Mouse (Mus musculus) intestine, postnatal 0 days (tissue): ENCODE measurements around the gene 2810408A11Rik. TPM values are rescaled to one million over a fixed set of nuclear protein-coding genes. Genes with fewer than 3 reads are reported as not detected.

Experiments
- ATAC-seq: fragments of 200-750 bp; cut with Nextera tagmentation; 2 replicates; pipeline ENCODE4 v1.8.0; 2017; ENCODE audit warnings: mild to moderate bottlenecking, moderate TSS enrichment, moderate library complexity
- H3K27ac ChIP-seq: fragments of 300-500 bp; sonication (generic); 2 replicates; pipeline ENCODE4 v1.5.1; 2014; ENCODE audit warnings: mild to moderate bottlenecking, low read depth, low read length, moderate library complexity
- H3K27me3 ChIP-seq: fragments of 300-500 bp; sonication (generic); replicated peaks from 2 replicates; pipeline ENCODE4 v1.6.1; 2014; ENCODE audit warnings: low read length, mixed read lengths; ENCODE audit not compliant: control insufficient read depth, insufficient read depth
- H3K36me3 ChIP-seq: fragments of 300-500 bp; sonication (generic); 2 replicates; pipeline ENCODE4 v1.6.1; 2014; ENCODE audit warnings: mild to moderate bottlenecking, moderate library complexity; ENCODE audit not compliant: control insufficient read depth, insufficient read depth
- H3K4me1 ChIP-seq: fragments of 300-500 bp; sonication (generic); replicated peaks from 2 replicates; pipeline ENCODE4 v1.6.1; 2014; ENCODE audit warnings: antibody characterized with exemption, low read length, mixed read lengths; ENCODE audit not compliant: control insufficient read depth, insufficient read depth
- H3K4me2 ChIP-seq: fragments of 300-500 bp; sonication (generic); replicated peaks from 2 replicates; pipeline ENCODE4 v1.6.1; 2014; ENCODE audit warnings: low read depth, mild to moderate bottlenecking, moderate library complexity
- H3K4me3 ChIP-seq: fragments of 300-500 bp; sonication (generic); 2 replicates; pipeline ENCODE4 v1.5.1; 2014; ENCODE audit warnings: low read depth, low read length
- H3K9ac ChIP-seq: fragments of 300-500 bp; sonication (generic); 2 replicates; pipeline ENCODE4 v1.6.1; 2014; ENCODE audit warnings: mild to moderate bottlenecking, low read depth, low read length
- H3K9me3 ChIP-seq: fragments of 300-500 bp; sonication (generic); 2 replicates; pipeline ENCODE4 v1.6.1; 2016; ENCODE audit warnings: mixed run types; ENCODE audit not compliant: control insufficient read depth
- CTCF ChIP-seq: sonication (generic); IDR thresholded peaks from 2 replicates; pipeline ENCODE4 v1.5.1; 2016; ENCODE audit warnings: low read depth, mild to moderate bottlenecking, control low read depth, antibody characterized with exemption, moderate library complexity
- WGBS: fragments of 180-500 bp; shearing (Covaris S2); extraction: QIAGEN DNeasy Blood & Tissue Kit; methylation state at CpG from one replicate; pipeline ENCODE4 v1.1.7; 2014; 5-methylcytosine and 5-hydroxymethylcytosine counted together
- polyA plus RNA-seq: library from polyadenylated mRNA; unstranded; fragments of >200 nt; fragmentation: Nextera tagmentation; extraction: Ambion mirVana; gene quantifications from 2 replicates; pipeline ENCODE4 v1.2.1, GENCODE M21; 2015

Gene 2810408A11Rik
- polyA plus RNA-seq = 3.5 and 3.8 TPM in 2 replicates

DNA sequence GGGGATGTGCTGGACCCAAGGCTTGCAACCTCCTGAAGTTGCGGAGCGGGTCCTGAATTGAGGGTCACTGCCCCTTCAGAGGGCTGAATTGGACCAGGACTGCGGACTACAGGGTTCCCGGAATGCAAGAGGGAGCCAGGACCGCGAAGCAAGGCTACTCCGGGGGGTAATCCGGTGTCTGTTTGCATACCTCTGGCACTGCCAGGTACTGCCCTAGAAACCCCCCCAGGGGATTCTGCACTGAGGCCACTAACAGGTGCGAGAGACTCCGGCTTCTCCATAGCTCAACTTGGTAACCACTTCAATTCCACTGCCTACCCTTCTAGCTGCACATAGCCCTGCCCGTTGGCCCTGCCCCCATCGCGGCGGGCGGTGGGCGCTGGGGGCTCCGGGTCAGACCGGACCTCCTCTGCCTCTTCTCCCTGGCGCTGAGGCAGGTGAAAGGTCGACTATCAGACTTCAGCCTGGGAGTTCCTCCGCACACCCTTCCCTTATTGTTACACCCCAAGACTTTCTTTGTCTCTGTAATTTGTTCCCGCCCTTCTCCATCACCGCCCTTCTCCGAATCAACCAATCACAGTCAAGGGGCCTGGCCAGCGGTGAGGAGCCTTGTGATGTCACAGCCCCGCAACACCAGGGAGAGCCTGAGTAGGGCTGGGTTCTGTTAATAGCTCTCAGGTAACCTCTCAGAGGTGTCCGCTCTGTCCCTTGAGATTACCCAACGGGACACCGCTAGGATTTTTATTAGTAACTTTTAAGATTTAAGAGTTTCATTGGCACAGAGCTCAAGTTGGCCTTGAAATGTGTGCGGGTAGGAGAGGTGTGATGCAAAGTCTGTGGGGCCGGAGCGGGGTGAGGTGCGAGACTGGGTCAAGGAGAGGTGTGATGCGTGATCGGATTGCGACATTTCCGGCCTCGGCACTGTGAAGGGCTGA, at the start of gene 2810408A11Rik, which contains the start of gene Neurl4:
Gene 2810408A11Rik, minus strand, starts transcription at position 517 of the 935 bp plus-strand sequence.
Gene Neurl4, plus strand, starts transcription at position 602 of the 935 bp plus-strand sequence.
- Histone ChIP-seq H3K36me3 (peaks cover 19% of the 10 kb centered on the region), H3K4me1 (no peaks in the 10 kb centered on the region), H3K27me3 (no peaks in the 10 kb centered on the region), H3K4me2 (peak within 1 kb of the TSS; percentile 98), H3K9ac (peak within 1 kb of the TSS; percentile 65), H3K4me3 (peak within 1 kb of the TSS; percentile 75), H3K9me3 (no peaks in the 10 kb centered on the region), H3K27ac (peak within 1 kb of the TSS; percentile 89)
- no peak for TF ChIP-seq CTCF
- peak; percentile 93 for ATAC-seq
- WGBS = under 1% methylated on average over 38 of the region's 38 CpGs

DNA sequence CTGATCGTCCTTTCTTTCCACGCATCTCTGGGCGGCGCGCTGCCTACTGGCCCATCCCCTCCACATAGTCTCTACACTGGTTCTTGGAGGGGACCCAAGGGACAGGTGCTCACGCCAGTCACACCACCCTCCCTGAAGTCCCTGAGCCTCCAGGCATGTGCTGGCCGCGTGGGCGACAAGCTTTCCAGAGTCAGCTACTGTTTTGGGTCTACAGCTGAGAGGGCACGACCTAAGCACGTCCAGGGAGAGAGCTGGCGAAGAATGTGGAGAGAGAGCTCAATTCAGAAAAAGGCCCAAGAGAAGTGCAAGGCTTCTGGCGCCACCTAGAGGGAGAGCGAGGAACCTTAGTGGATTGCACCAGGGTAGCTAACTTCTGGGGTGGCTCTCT, 48.0 kb upstream of the 2810408A11Rik start:
- no peaks in the 10 kb centered on the region for H3K27me3 ChIP-seq
- TF ChIP-seq CTCF = peak; percentile 97
- H3K4me3 ChIP-seq = peak overlapping the region; percentile 47
- no peak overlapping the region for H3K27ac ChIP-seq
- ATAC-seq = peak; percentile 39; the same call in 1 of the 2 replicates
- H3K36me3 ChIP-seq = no peaks in the 10 kb centered on the region
- peak overlapping the region; percentile 18; the same call in 1 of the 2 replicates for H3K9ac ChIP-seq
- no peaks in the 10 kb centered on the region for H3K9me3 ChIP-seq
- H3K4me1 ChIP-seq = peaks cover 10% of the 10 kb centered on the region
- WGBS = under 1% methylated on average over 14 of the region's 14 CpGs
- peak overlapping the region; percentile 74 for H3K4me2 ChIP-seq

- WGBS = under 1% methylated on average over 34 of the region's 34 CpGs
- Histone ChIP-seq H3K27ac (peak within 1 kb of the TSS; percentile 50), H3K4me2 (peak within 1 kb of the TSS; percentile 74), H3K9ac (peak within 1 kb of the TSS; percentile 35), H3K4me3 (peak within 1 kb of the TSS; percentile 47), H3K9me3 (no peaks in the 10 kb centered on the region), H3K27me3 (no peaks in the 10 kb centered on the region), H3K36me3 (no peaks in the 10 kb centered on the region), H3K4me1 (peaks cover 10% of the 10 kb centered on the region)
- peak; percentile 80 for ATAC-seq
- TF ChIP-seq CTCF = no peak
Observed at GRCm38 (mm10) chr11:69948066-69948762, 47.4 kb upstream of the 2810408A11Rik start, which contains the start of gene Slc2a4. TSS of gene Slc2a4 (minus strand) at chr11:69948188.

DNA sequence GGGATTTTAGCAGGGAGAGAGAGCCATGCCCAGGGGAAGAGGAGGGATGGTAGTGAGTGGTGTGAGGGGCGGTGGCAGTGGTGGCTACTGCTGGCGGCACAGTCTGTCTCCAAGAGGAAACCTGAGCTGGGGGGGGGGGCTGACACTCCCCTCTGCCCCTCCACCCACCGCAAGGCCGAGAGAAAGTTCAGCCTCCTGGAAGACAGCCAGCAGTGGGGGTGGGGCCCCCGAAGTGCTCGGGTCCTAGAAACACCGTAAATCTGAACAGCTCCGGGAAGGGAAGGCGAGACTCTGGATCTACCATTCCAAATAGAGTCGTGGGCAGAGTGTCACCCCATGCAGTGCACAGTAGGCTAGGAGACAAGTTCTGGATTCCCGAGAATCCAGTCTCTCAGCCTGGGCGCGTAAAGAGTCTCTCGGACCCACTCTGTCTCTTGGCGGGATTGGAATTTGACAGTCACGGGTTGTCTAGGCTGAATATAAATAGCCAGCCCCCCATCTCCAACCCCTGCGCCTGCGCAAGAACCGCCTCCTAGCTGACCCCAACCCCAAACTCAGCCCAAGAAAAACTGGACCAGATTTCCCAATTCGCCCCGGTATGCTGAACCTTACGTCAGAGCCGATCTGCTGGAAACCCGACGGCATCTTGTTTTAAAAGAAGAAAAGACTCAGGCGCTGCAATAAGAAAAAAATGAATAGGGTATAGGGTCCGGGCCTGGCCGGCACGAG, 46.7 kb upstream of the 2810408A11Rik start:
- Histone ChIP-seq H3K27me3 (no peaks in the 10 kb centered on the region), H3K4me2 (peak overlapping the region; percentile 74), H3K9ac (peak overlapping the region; percentile 35; the same call in 1 of the 2 replicates), H3K4me3 (peak overlapping the region; percentile 47), H3K9me3 (no peaks in the 10 kb centered on the region), H3K36me3 (no peaks in the 10 kb centered on the region), H3K27ac (peak overlapping the region; percentile 50), H3K4me1 (peaks cover 10% of the 10 kb centered on the region)
- ATAC-seq = 0 out of 2 replicates have a peak, but pooled peaks have one; percentile 13
- WGBS = 8% methylated on average over 29 of the region's 29 CpGs
- no peak for TF ChIP-seq CTCF

- Histone ChIP-seq H3K9ac (no peak overlapping the region), H3K27ac (no peak overlapping the region; the same call in 1 of the 2 replicates), H3K27me3 (no peaks in the 10 kb centered on the region), H3K4me2 (no peak overlapping the region; the same call in 1 of the 2 replicates), H3K4me3 (no peak overlapping the region), H3K4me1 (peaks cover 10% of the 10 kb centered on the region), H3K9me3 (no peaks in the 10 kb centered on the region), H3K36me3 (no peaks in the 10 kb centered on the region)
- 89% methylated on average over 18 of the region's 18 CpGs for WGBS
- no peak for ATAC-seq
- TF ChIP-seq CTCF = no peak
Observed at GRCm38 (mm10) chr11:69945997-69946891, 45.5 kb upstream of the 2810408A11Rik start.
